16 mouse cellular contexts compared by ENCODE assay signal in genomic region chr11:55387576-55387975, GRCm38 (mm10). TPM values are rescaled to one million over a fixed set of nuclear protein-coding genes. Genes with fewer than 3 reads are reported as not detected.
DNase-seq lines count a peak whose midpoint lies in the region; ATAC-seq and TF ChIP-seq lines count a peak whose summit lies in the region.
"Had no signal": no experiment of that assay in that cellular context is flagged by ENCODE, and none has a peak within 500 bp of the region (broad histone marks: within the 10 kb centered on the region; RNA-seq: fewer than 3 reads in every experiment).

No protein-coding gene starts in this region.

- no peak overlapping the region for H3K27ac ChIP-seq in forebrain, embryonic 12.5 days
- H3K27ac ChIP-seq in forebrain, embryonic 11.5 days (ENCODE audit: low read depth, low read length), result no peak overlapping the region
- no peak overlapping the region for H3K27ac ChIP-seq in lung, embryonic 14.5 days (ENCODE audit: low read depth)
- no peak overlapping the region for H3K27ac ChIP-seq in embryonic facial prominence, embryonic 10.5 days (replicated peaks)
- H3K27ac ChIP-seq in midbrain, postnatal 0 days (ENCODE audit: low read depth, low read length), result no peak overlapping the region
- H3K27ac ChIP-seq: heart, embryonic 15.5 days; liver, embryonic 15.5 days had no signal

- WGBS in forebrain, embryonic 12.5 days, result 61% methylated on average over 8 of the region's 8 CpGs
- 64% methylated on average over 8 of the region's 8 CpGs for WGBS in forebrain, embryonic 11.5 days
- WGBS in lung, embryonic 14.5 days, result 46% methylated on average over 8 of the region's 8 CpGs
- WGBS in embryonic facial prominence, embryonic 10.5 days, result 60% methylated on average over 8 of the region's 8 CpGs
- WGBS in midbrain, postnatal 0 days, result 60% methylated on average over 8 of the region's 8 CpGs

- no peak overlapping the region for H3K9ac ChIP-seq in forebrain, embryonic 12.5 days
- H3K9ac ChIP-seq in forebrain, embryonic 11.5 days (ENCODE audit: low read length), result no peak overlapping the region
- H3K9ac ChIP-seq in lung, embryonic 14.5 days, result no peak overlapping the region
- H3K9ac ChIP-seq in midbrain, postnatal 0 days (replicated peaks; ENCODE audit: low read length, poor library complexity, severe bottlenecking), result no peak overlapping the region
- H3K9ac ChIP-seq: heart, embryonic 15.5 days; liver, embryonic 15.5 days had no signal

- H3K4me2 ChIP-seq in forebrain, embryonic 12.5 days, result peak overlapping the region; percentile 27; the same call in 1 of the 2 replicates
- no peak overlapping the region for H3K4me2 ChIP-seq in forebrain, embryonic 11.5 days (ENCODE audit: low read depth, low read length, severe bottlenecking)
- no peak overlapping the region for H3K4me2 ChIP-seq in lung, embryonic 14.5 days
- no peak overlapping the region for H3K4me2 ChIP-seq in midbrain, postnatal 0 days (ENCODE audit: low read depth, low read length, poor library complexity, severe bottlenecking)
- H3K4me2 ChIP-seq: heart, embryonic 15.5 days; liver, embryonic 15.5 days had no signal

- 0 out of 2 replicates have a peak, but pooled peaks cover 13% of the 10 kb centered on the region for H3K27me3 ChIP-seq in forebrain, embryonic 12.5 days
- no peaks in the 10 kb centered on the region for H3K27me3 ChIP-seq in forebrain, embryonic 11.5 days (ENCODE audit: control insufficient read depth, insufficient read depth, low read length)
- H3K27me3 ChIP-seq in lung, embryonic 14.5 days (ENCODE audit: insufficient read depth, low read length), result no peaks in the 10 kb centered on the region
- peaks cover 6% of the 10 kb centered on the region; the same call in 1 of the 2 replicates for H3K27me3 ChIP-seq in embryonic facial prominence, embryonic 10.5 days (replicated peaks; ENCODE audit: low read depth, poor library complexity, severe bottlenecking)
- H3K27me3 ChIP-seq in midbrain, postnatal 0 days (ENCODE audit: insufficient read depth, low read length), result no peaks in the 10 kb centered on the region

- no peak overlapping the region for H3K4me3 ChIP-seq in forebrain, embryonic 12.5 days (replicated peaks)
- H3K4me3 ChIP-seq in forebrain, embryonic 11.5 days (ENCODE audit: low read depth, low read length), result no peak overlapping the region
- no peak overlapping the region for H3K4me3 ChIP-seq in lung, embryonic 14.5 days (ENCODE audit: low read depth, low read length)
- H3K4me3 ChIP-seq in embryonic facial prominence, embryonic 10.5 days, result no peak overlapping the region
- no peak overlapping the region for H3K4me3 ChIP-seq in midbrain, postnatal 0 days (ENCODE audit: low read depth, low read length)
- H3K4me3 ChIP-seq: heart, embryonic 15.5 days; liver, embryonic 15.5 days had no signal

- H3K36me3 ChIP-seq in forebrain, embryonic 12.5 days (replicated peaks), result no peaks in the 10 kb centered on the region
- no peaks in the 10 kb centered on the region for H3K36me3 ChIP-seq in forebrain, embryonic 11.5 days (ENCODE audit: control insufficient read depth, insufficient read depth, low read length)
- no peaks in the 10 kb centered on the region for H3K36me3 ChIP-seq in lung, embryonic 14.5 days (ENCODE audit: insufficient read depth)
- no peaks in the 10 kb centered on the region for H3K36me3 ChIP-seq in embryonic facial prominence, embryonic 10.5 days (replicated peaks)
- no peaks in the 10 kb centered on the region for H3K36me3 ChIP-seq in midbrain, postnatal 0 days (ENCODE audit: insufficient read depth, low read length)
- H3K36me3 ChIP-seq: G1E; heart, embryonic 15.5 days; liver, embryonic 15.5 days had no signal

- peaks cover 7% of the 10 kb centered on the region for H3K4me1 ChIP-seq in forebrain, embryonic 12.5 days
- H3K4me1 ChIP-seq in forebrain, embryonic 11.5 days (replicated peaks; ENCODE audit: control insufficient read depth, insufficient read depth, low read length), result no peaks in the 10 kb centered on the region
- no peaks in the 10 kb centered on the region for H3K4me1 ChIP-seq in lung, embryonic 14.5 days (ENCODE audit: insufficient read depth)
- H3K4me1 ChIP-seq in embryonic facial prominence, embryonic 10.5 days, result peaks cover 25% of the 10 kb centered on the region
- H3K4me1 ChIP-seq in midbrain, postnatal 0 days (ENCODE audit: insufficient read depth, low read length), result no peaks in the 10 kb centered on the region
- H3K4me1 ChIP-seq: liver, embryonic 15.5 days had no signal

- no peaks in the 10 kb centered on the region for H3K9me3 ChIP-seq in forebrain, embryonic 12.5 days
- no peaks in the 10 kb centered on the region for H3K9me3 ChIP-seq in forebrain, embryonic 11.5 days (ENCODE audit: control insufficient read depth, low read length)
- H3K9me3 ChIP-seq in lung, embryonic 14.5 days (ENCODE audit: low read depth, low read length), result no peaks in the 10 kb centered on the region
- H3K9me3 ChIP-seq in embryonic facial prominence, embryonic 10.5 days, result no peaks in the 10 kb centered on the region
- H3K9me3 ChIP-seq in midbrain, postnatal 0 days (ENCODE audit: low read length), result no peaks in the 10 kb centered on the region
- H3K9me3 ChIP-seq: G1E; heart, embryonic 15.5 days; liver, embryonic 15.5 days had no signal

- no peak for DNase-seq in forebrain, embryonic 11.5 days (ENCODE audit: low spot score)
- DNase-seq in lung, embryonic 14.5 days, result peak; percentile 40
- DNase-seq in lung, postnatal 14 days, result no peak
- DNase-seq in embryonic facial prominence, embryonic 10.5 days (ENCODE audit: low spot score), result peak; percentile 19
- peak; percentile 55 for DNase-seq in midbrain, postnatal 0 days (ENCODE audit: low spot score)
- no peak for DNase-seq in thymus, adult 18-20 months
- no peak for DNase-seq in liver
- DNase-seq: cerebellum, postnatal 25 days; gastrocnemius, postnatal 25 days had no signal

- ATAC-seq in forebrain, embryonic 12.5 days (ENCODE audit: low FRiP score), result no peak
- ATAC-seq in forebrain, embryonic 11.5 days (replicated peaks; ENCODE audit: low FRiP score), result no peak
- ATAC-seq in lung, embryonic 14.5 days (ENCODE audit: insufficient read depth), result no peak
- no peak for ATAC-seq in midbrain, postnatal 0 days (ENCODE audit: low FRiP score)
- ATAC-seq: inflammation-experienced regulatory T-cells, adult 6 months had no signal

- no peak for TF ChIP-seq CTCF in lung, embryonic 14.5 days (IDR thresholded peaks at IDR 0.05; ENCODE audit: low read depth)
- no peak for TF ChIP-seq CTCF in midbrain, postnatal 0 days (IDR thresholded peaks at IDR 0.05)

RNA-seq across cellular contexts. Expression of gene Sparc, which starts 35.4 kb away (rescaled TPM):
- 329 and 395 TPM in 2 replicates for polyA plus RNA-seq in forebrain, embryonic 12.5 days (2016; fragmentation: Nextera tagmentation; extraction: Ambion mirVana)
- 348 and 407 TPM in 2 replicates for polyA plus RNA-seq in forebrain, embryonic 11.5 days (2014; fragmentation: Nextera tagmentation; extraction: Ambion mirVana)
- polyA plus RNA-seq in lung, embryonic 14.5 days (2014; fragmentation: Nextera tagmentation; extraction: Ambion mirVana), result 1,429 and 1,454 TPM in 2 replicates
- 269 and 310 TPM in 2 replicates for polyA plus RNA-seq in embryonic facial prominence, embryonic 10.5 days (2016; fragmentation: Nextera tagmentation; extraction: Ambion mirVana)
- 261 and 313 TPM in 2 replicates for total RNA-seq in midbrain, postnatal 0 days (2014; rRNA removed)
- polyA plus RNA-seq in midbrain, postnatal 0 days (2015; fragmentation: Nextera tagmentation; extraction: Ambion mirVana), result 570 and 625 TPM in 2 replicates
- total RNA-seq: megakaryocyte-erythroid progenitor cell, adult 5-6 weeks had no signal
- polyA plus RNA-seq: G1E; inflammation-experienced regulatory T-cells, adult 6 months had no signal

RNA-seq across cellular contexts. Expression of gene Fat2, which starts 51.2 kb away (rescaled TPM):
- polyA plus RNA-seq in forebrain, embryonic 12.5 days (2016; fragmentation: Nextera tagmentation; extraction: Ambion mirVana), result 0.01 TPM in 2 replicates
- polyA plus RNA-seq in forebrain, embryonic 11.5 days (2014; fragmentation: Nextera tagmentation; extraction: Ambion mirVana), result 0.01 and 0.04 TPM in 2 replicates
- 0.29 and 0.53 TPM in 2 replicates for polyA plus RNA-seq in lung, embryonic 14.5 days (2014; fragmentation: Nextera tagmentation; extraction: Ambion mirVana)
- polyA plus RNA-seq in embryonic facial prominence, embryonic 10.5 days (2016; fragmentation: Nextera tagmentation; extraction: Ambion mirVana), result 0.12 and 0.13 TPM in 2 replicates
- total RNA-seq in midbrain, postnatal 0 days (2014; rRNA removed), result 1.1 and 4.2 TPM in 2 replicates
- 0.04 TPM in 2 replicates for polyA plus RNA-seq in midbrain, postnatal 0 days (2015; fragmentation: Nextera tagmentation; extraction: Ambion mirVana)
- total RNA-seq: megakaryocyte-erythroid progenitor cell, adult 5-6 weeks had no signal
- polyA plus RNA-seq: G1E; inflammation-experienced regulatory T-cells, adult 6 months; liver, embryonic 15.5 days; small intestine, adult 2 months had no signal

Comparison
In these comparisons a context has a peak if more than half of its experiments do, and no peak if none do; other contexts are left out.
1. DNase-seq: peak in lung, embryonic 14.5 days (single experiment), embryonic facial prominence, embryonic 10.5 days (single experiment) and midbrain, postnatal 0 days (single experiment); none in forebrain, embryonic 11.5 days (single experiment), lung, postnatal 14 days (single experiment), thymus, adult 18-20 months (0 of 2) and liver (single experiment).